Mouse (Mus musculus) ES-E14 (cell line): Measurements from ENCODE around the gene Adh6b.

Source experiments
- CHD2 ChIP-seq: IDR thresholded peaks from 2 replicates; pipeline ENCODE4 v1.6.1; 2014; ENCODE audit warnings: mild to moderate bottlenecking, low read depth, low read length, inconsistent platforms
- HCFC1 ChIP-seq: IDR thresholded peaks from 2 replicates; pipeline ENCODE4 v1.6.1; 2012; ENCODE audit warnings: low read length, inconsistent platforms, borderline replicate concordance; ENCODE audit not compliant: insufficient read depth
- MAFK ChIP-seq: IDR thresholded peaks from 2 replicates; pipeline ENCODE4 v1.6.1; 2014; ENCODE audit warnings: mild to moderate bottlenecking, low read depth, low read length, inconsistent platforms; ENCODE audit not compliant: insufficient read depth
- ZC3H11A ChIP-seq: IDR thresholded peaks from 2 replicates; pipeline ENCODE4 v1.6.1; 2012; ENCODE audit warnings: low read depth, mild to moderate bottlenecking, inconsistent platforms, low read length, borderline replicate concordance
- ZNF384 ChIP-seq: IDR thresholded peaks from 2 replicates; pipeline ENCODE4 v1.6.1; 2012; ENCODE audit warnings: low read depth, low read length, inconsistent platforms

DNA sequence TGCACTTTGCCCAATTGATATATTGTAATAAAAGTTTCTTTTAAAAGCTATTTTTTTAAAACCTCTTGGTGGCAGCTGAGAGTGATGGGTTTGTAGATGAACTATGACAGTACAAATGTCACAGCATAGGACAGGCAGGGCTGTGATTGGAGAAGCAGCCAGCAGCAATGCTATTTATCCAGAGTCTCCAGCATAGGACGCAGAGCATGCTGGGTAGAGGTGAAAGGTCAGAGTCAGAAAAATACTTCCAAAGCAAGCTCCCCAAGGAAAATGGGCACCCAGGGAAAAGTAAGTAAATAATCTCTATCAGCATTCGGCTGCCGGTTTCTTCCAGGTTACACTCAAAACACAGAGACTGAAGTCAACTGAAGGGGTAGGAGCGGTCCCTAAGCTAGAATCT is 32.3 kb downstream of the Adh6b start:
- TF ChIP-seq ZNF384 (no peak), CHD2 (no peak), MAFK (no peak), HCFC1 (no peak), ZC3H11A (no peak)
